Mouse (Mus musculus) frontal cortex, adult (tissue): ENCODE data around the gene Zbtb38.

Experiments
- ATAC-seq: cut with Nextera tagmentation; 2 replicates; pipeline ENCODE4 v1.9.2; 2017; ENCODE audit warnings: mild to moderate bottlenecking, moderate library complexity, mixed read lengths; ENCODE audit not compliant: low TSS enrichment

Gene Zbtb38

GRCm38 (mm10) chr9:96639451-96639850 is 113.2 kb downstream of the Zbtb38 start:
- ATAC-seq, result peak; percentile 23; the same call in 1 of the 2 replicates

DNA sequence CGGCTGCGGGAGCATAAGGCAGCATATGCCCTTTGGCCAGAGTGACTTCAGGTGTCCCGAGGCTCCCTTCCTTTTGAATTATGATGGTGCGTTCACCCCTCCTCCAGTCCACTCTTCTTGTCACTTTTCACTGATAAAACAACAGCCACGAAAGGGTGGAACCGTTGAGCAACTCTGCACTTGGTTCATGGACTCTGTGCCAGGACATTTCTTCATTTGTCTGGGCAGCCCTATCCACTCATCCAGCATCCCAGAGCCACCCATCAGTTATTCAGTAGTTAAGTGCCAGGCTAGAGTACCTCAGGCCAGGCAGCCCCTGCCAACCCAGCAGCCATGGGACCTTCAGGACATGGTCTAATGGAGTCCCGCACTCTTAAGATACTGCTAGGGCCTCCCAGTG is 114.1 kb downstream of the Zbtb38 start:
- ATAC-seq, result no peak

GRCm38 (mm10) chr9:96637157-96637548 is 115.5 kb downstream of the Zbtb38 start:
- ATAC-seq, result no peak

DNA sequence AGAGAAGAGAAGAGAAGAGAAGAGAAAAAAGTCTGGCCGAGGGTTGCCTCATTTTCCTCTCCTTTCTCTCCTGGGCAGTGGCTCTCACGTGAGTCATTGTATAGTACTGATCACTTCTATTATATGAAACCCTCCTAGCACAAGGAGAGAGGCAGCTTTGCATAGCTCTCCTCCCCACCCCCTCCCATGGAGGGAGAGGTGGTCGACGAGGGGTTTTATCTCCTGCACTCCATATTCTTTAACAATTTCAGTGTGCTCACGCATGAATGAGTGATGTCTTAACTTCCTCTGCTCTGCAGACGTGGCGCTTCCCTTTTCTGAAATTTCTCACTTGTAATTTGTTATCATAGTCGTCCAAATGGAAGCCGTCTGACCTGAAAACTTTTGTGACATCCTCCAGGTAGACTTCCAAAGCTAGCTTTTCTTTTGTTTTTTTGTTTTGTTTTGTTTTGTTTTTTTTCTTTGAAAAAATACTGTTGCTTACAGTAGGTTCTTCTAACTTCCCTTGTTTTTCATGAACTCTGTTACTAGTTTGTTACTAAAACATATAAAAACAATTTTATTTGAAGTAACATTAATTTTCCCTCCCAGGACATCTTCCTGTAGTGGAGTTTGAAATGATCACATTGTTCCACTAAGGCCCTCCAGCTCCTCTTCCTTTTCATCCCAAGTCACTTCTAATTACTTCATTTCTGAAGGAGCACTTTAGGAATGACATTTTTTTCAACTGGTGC is 116.0 kb downstream of the Zbtb38 start:
- no peak for ATAC-seq

- ATAC-seq, result no peak
Measured at GRCm38 (mm10) chr9:96635899-96636298, 116.7 kb downstream of the Zbtb38 start.

DNA sequence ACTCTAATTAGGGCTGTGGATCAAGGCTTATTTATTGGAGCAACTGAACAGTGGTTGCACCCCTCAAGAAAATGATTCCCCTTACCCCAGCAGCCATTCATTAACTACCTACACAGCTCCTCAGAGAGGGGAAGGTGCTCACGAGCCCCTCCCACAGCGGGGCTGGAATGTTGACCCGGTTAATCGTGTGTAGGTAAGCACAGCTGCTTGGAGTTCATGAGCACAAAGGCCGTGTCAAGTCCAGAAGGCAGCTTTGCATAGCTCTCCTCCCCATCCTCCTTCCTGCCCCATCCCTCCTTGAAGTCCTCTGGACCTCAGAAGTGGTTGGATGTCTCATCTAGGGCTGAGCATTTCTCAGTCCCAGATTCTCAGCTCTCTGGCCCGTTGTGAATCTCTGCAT is 117.5 kb downstream of the Zbtb38 start:
- no peak for ATAC-seq

- no peak for ATAC-seq
Measured at GRCm38 (mm10) chr9:96633771-96634170, 118.9 kb downstream of the Zbtb38 start.
